Mouse (Mus musculus): ENCODE results near the gene Clic3. TPM values are rescaled to one million over a fixed set of nuclear protein-coding genes. Genes with fewer than 3 reads are reported as not detected.

The Clic3 gene
- polyA plus RNA-seq (2012; rRNA removed) = 1.8 and 2.3 TPM in 2 replicates

DNA sequence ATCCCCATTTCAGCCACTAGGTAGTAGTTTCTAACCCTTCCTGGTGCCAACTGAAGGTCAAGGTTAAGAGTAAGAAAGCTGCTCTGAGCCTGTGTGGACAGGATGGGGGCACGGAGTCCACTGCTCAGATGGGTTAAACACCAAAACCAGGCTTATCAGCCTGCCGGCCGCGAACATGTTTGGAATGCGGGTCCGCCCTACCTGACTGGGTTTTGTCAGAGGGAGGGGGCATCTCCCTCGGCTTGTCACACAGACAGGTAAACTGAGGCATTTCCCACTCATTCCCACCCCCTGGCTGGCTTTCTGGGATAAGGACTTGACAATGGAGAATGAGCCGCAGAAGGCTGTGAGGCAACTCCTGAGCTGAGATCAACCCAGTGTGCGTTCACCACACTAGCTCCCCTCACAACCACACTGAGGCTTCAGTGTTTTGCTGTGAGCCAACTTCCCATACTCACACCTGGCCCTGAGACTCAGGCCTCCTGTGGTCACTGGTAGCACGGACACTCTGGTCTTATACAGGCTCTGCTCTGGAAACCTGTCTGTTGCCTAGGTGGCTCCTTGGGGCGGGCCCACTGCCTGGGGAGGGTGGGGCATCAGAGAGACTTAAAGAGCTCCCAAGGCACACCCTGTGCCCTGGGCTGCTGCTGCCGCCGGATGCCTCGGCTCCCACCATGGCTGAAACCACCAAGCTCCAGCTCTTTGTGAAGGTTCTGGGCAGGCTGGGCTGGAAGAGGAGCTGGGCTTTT, at the start of gene Clic3:
TSS of gene Clic3 (plus strand) at position 634 of the 749 bp plus-strand sequence.

DNA sequence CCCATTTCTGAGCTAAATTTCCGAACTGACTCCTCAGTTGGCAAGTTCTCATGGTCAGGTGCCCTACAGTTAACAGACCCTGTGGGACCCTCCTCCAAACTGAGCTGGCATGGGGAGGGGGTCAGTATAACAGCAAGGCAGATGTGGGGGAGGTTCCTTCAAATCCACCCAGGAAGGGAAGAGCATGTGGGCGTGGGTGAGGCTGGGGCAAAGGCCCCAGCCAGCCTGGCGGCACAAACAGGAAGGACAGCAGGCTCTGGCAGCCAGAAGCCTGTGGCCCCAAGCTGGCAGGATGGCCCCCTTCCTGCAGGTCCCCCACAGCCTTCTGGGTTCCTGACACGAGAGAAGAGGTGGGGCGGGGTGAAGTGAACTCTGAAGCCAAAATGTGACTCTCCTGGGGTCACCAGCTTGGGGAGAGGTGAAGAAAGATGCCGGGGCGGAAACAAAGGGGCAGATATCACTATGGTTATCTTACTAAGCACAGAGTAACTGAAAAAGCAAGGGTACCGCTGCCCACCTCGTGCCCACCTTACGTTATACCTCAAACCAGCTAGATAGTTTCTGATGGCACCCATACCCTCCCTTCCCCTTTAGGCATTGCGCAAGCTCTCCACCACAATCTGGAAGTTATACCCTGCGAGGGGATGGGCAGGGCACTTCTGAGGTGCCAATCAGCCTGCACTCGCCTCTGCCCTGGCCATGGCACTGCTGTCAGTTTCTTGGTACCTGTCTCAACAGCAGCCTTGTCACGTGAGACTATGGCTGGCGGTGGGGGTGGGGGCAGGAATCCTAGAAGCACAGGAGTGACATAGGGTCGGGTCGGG, 33.8 kb upstream of the Clic3 start, which contains the start of gene Fut7:
TSS of gene Fut7 (plus strand) at position 681 of the 824 bp plus-strand sequence.

DNA sequence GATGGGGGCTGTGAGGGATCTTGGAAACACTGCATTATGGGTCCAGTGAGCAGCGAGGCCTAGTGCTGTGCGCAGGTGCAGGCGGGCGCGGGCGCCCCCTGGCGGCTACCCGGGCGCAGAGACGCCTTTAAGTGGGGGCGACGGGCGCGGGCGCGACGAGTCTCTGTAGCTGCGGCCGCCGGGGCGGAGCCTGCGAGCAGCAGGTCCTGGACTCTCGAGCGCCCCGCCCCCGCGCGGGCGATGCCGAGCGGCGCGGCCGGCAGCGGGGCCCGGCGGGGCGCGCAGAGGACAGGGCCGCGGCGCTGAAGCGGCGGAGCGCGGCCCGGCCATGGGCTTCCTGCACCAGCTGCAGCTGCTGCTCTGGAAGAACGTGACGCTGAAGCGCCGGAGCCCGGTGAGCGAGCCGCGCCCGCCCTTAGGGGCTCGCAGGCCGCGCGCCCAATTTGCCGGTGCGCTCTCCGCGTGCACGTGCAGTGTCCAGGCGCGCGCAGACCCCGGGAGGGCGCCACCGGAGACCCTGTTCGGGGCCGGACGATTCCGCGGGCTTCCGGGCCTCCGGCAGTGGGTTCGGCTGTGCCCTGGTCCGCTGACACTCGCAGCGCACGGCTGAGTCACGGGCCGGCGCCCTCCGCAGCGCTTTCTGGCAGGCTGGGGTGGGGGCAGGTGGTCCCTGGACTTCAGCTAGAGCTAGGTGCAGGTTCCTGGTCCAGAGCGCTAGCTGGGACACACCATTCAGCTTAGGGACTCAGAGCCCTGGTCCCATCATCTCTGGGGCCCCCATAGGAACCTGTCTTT, 28.0 kb upstream of the Clic3 start, which contains the start of gene Abca2:
TSS of gene Abca2 (plus strand) at position 262 of the 795 bp plus-strand sequence.

DNA sequence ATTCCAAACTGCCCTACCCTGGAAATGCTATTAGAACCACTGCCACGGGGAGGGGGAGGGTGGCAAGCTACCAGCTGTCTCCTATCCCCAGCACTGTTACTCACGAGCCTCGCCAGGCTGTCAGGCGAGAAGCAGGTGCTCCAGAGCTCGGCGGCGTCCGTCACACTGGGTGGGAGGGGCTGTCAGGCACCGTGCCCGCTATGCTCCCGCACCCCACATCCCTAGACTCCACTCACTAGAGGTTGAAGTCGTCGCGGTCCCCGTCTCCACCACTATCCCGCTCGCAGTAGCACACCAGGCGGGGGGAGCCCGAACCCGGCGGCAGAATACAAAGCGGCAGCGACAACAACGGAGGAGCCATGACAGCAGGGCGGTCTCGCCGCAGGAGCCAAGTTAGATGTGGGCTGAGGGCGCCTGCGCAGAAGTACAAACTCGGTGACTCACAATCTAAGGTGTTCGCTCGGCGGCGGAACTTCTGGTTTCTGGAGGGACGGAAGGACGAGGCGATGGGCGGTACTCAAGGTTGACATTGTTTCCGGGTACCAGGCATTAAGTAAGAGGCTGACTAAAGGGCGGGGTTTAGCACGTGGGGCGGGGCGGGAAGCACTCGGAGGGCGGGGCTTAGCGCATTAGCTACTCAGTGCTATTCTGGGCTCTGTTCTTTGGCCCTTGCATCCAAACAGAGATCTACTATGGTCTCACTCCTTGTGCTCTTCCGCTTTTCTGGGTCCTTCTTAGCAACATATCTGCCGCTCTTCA, 4.1 kb downstream of the Clic3 start, which contains the start of gene Paxx:
TSS of gene Paxx (minus strand) at position 544 of the 759 bp plus-strand sequence.

DNA sequence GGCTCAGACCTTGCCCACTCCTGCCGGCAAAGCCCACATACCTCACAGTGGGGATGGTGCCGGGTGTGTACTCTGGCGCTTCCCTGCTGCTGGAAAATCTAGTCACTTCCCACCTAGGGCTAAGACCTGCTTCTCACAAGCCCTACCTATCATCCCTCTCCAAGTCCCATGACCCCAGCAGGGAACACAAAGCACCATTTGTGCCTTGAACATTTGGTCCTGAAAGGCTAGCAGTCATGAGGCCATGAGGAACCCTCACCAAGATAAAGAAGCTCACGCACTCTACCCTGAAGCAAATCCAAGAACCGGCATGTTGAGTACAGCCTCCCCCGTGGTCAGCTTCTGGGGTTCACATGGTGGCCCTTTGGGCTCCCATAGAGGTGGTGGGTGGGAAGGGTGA, 13.3 kb downstream of the Clic3 start, which contains the start of gene Ptgds:
TSS of gene Ptgds (minus strand) at position 78 of the 400 bp plus-strand sequence.

DNA sequence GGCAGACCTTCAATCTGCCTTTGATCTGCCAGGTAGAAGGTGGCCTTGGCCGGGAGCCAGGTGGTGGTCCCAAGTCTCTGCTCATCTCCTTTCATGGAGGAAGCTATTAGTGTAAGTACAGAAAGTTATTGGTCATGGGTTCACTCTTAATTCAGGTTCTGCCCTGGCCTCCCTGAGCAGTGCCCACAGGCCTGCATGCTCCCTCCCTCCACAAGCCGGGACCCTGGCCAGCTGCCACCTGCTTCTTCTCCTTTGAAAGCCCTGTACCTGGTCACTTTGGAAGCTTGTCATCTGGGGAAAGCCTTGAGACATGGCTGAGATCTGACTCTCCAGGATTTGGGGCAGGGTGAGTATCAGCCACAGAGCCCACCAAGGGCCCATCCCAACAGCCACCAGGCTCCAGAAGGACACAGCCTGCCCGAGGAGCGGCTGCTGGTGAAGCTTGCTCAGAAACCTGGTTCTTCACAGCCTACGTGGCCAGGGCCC, 36.9 kb downstream of the Clic3 start, which contains the start of gene Lcn12:
TSS of gene Lcn12 (minus strand) at position 436 of the 486 bp plus-strand sequence.

DNA sequence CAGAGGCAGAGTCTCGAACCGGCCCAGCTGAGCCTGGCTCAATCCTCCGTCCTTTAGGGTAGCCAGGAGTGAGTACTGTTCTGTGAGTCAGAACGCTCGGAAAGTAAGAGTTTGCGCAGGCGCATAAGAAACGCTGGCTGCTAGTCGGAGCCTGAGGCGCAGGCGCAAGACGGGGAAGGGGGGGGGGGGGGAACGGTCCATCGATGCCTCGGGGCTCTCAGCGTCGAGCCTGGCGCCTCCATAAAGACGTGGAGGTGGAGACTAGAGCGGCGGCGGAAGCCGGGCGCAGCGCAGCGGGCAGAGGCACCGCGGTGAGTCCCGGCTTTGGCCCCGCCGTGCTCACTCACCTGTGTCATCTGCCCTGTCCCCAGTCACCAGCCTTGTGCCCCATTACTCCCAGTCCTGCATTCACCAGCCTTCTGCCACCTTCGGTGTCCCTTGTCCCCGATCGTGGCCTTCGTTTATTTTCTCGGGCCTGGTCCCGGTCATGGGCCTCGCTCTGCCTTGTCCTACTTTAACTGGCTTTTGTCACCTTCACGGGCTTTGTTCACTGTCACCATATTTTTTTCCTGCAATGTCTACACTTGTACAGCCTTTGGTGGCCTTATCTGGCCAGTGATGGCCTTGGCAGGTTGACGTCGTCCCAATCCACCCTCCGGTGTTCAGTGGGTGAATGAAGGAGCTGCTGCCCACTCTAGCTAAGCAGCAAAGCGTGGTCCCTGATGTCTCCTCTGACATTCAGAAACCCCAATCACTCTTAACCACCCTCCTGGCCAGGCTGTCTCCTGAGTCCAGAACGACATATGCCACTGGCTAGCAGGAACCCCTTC, 44.2 kb downstream of the Clic3 start, which contains the start of gene Fbxw5:
TSS of gene Fbxw5 (plus strand) at position 175 of the 830 bp plus-strand sequence.

DNA sequence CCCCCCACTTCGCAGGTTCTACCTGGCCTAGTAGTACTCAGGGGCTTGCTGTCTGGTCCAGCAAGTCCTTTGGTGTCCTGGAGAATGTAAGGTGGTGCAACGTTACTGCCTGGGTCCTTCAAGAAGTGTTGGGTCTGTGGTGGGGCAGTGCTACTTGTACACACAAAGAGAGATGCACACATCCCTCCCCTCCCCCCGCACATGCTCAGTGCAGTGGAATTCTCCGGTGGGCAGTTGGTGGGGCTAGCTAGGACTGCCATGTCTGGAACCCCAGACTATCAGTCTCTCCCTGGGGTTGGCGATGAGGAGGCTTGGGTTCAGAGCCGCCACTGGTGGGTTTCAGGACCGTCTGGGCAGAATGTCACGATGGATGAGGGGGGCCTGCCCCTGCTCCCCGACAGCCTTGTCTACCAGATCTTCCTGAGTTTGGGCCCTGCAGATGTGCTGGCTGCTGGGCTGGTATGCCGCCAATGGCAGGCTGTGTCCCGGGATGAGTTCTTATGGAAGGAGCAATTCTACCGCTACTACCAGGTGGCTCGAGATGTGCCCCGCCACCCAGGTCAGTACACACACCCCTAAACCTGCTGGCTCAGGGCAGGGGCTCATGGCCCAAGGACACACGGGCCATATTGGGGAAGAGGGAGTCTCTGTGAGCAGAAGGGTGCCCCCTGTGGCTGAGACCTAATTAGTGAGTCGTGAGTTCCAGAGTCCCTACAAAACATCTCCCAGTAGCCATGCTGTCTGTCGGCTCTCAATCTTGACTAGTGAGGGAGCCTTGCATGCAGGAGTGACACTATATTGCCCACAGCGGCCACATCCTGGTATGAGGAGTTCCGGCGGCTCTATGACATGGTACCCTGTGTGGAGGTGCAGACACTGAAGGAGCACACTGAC, 45.2 kb downstream of the Clic3 start, which contains the start of gene C8g:
TSS of gene C8g (minus strand) at position 127 of the 894 bp plus-strand sequence.

Other genes with a start within 250 kb of the Clic3 start
- gene Nelfb, start 245.3 kb upstream of the Clic3 start, polyA plus RNA-seq (2012; rRNA removed) = 17.8 and 19.8 TPM in 2 replicates
- not detected in 2 replicates for gene Stpg3, start 242.2 kb upstream of the Clic3 start, polyA plus RNA-seq (2012; rRNA removed)
- not detected in 2 replicates for gene Fam166a, start 238.1 kb upstream of the Clic3 start, polyA plus RNA-seq (2012; rRNA removed)
- 344 and 395 TPM in 2 replicates for gene Tubb4b, start 232.1 kb upstream of the Clic3 start, polyA plus RNA-seq (2012; rRNA removed)
- gene Slc34a3, start 222.5 kb upstream of the Clic3 start, polyA plus RNA-seq (2012; rRNA removed) = 0.05 TPM in 1 of 2 replicates, not detected in the other
- 0.02 TPM in 1 of 2 replicates, not detected in the other for gene Rnf224, start 220.1 kb upstream of the Clic3 start, polyA plus RNA-seq (2012; rRNA removed)
- gene Rnf208, start 214.6 kb upstream of the Clic3 start, polyA plus RNA-seq (2012; rRNA removed) = 0.78 TPM in 2 replicates
- not detected in 2 replicates for gene Cysrt1, start 214.4 kb upstream of the Clic3 start, polyA plus RNA-seq (2012; rRNA removed)
- 4.5 and 4.6 TPM in 2 replicates for gene AL732309.1, start 210.0 kb upstream of the Clic3 start, polyA plus RNA-seq (2012; rRNA removed)
- gene Tmem203, start 201.4 kb upstream of the Clic3 start, polyA plus RNA-seq (2012; rRNA removed) = 12.7 and 14.9 TPM in 2 replicates
- 2.4 and 3.4 TPM in 2 replicates for gene Tprn, start 194.2 kb upstream of the Clic3 start, polyA plus RNA-seq (2012; rRNA removed)
- 48.3 and 51.8 TPM in 2 replicates for gene Ssna1, start 184.4 kb upstream of the Clic3 start, polyA plus RNA-seq (2012; rRNA removed)
- 19.6 and 21.3 TPM in 2 replicates for gene Anapc2, start 184.4 kb upstream of the Clic3 start, polyA plus RNA-seq (2012; rRNA removed)
- not detected in 2 replicates for gene Tmem210, start 168.7 kb upstream of the Clic3 start, polyA plus RNA-seq (2012; rRNA removed)
- gene Lrrc26, start 166.9 kb upstream of the Clic3 start, polyA plus RNA-seq (2012; rRNA removed) = 0.05 TPM in 1 of 2 replicates, not detected in the other
- gene Grin1, start 137.7 kb upstream of the Clic3 start, polyA plus RNA-seq (2012; rRNA removed) = 0.01 TPM in 1 of 2 replicates, not detected in the other
- gene Man1b1, start 124.5 kb upstream of the Clic3 start, polyA plus RNA-seq (2012; rRNA removed) = 5.0 and 5.1 TPM in 2 replicates
- gene Dpp7, start 100.5 kb upstream of the Clic3 start, polyA plus RNA-seq (2012; rRNA removed) = 16.5 and 17.1 TPM in 2 replicates
- 7.3 and 8.2 TPM in 2 replicates for gene Uap1l1, start 91.2 kb upstream of the Clic3 start, polyA plus RNA-seq (2012; rRNA removed)
- 8.4 and 10.1 TPM in 2 replicates for gene Sapcd2, start 84.5 kb upstream of the Clic3 start, polyA plus RNA-seq (2012; rRNA removed)
- 6.0 and 7.2 TPM in 2 replicates for gene Entpd2, start 61.0 kb upstream of the Clic3 start, polyA plus RNA-seq (2012; rRNA removed)
- 6.9 and 7.6 TPM in 2 replicates for gene Npdc1, start 57.5 kb upstream of the Clic3 start, polyA plus RNA-seq (2012; rRNA removed)
- gene Fut7, start 33.6 kb upstream of the Clic3 start, polyA plus RNA-seq (2012; rRNA removed) = 0.87 and 0.96 TPM in 2 replicates
- gene Abca2, start 28.1 kb upstream of the Clic3 start, polyA plus RNA-seq (2012; rRNA removed) = 2.1 and 2.4 TPM in 2 replicates
- gene Paxx, start 4.3 kb downstream of the Clic3 start, polyA plus RNA-seq (2012; rRNA removed) = 12.5 and 13.0 TPM in 2 replicates
- gene Ptgds, start 13.2 kb downstream of the Clic3 start, polyA plus RNA-seq (2012; rRNA removed) = 0.68 and 0.72 TPM in 2 replicates
- not detected in 2 replicates for gene Lcn12, start 37.1 kb downstream of the Clic3 start, polyA plus RNA-seq (2012; rRNA removed)
- 4.7 and 5.0 TPM in 2 replicates for gene Fbxw5, start 43.9 kb downstream of the Clic3 start, polyA plus RNA-seq (2012; rRNA removed)
- gene C8g, start 44.9 kb downstream of the Clic3 start, polyA plus RNA-seq (2012; rRNA removed) = 91.0 TPM in 2 replicates
- 5.9 and 6.6 TPM in 2 replicates for gene Traf2, start 90.1 kb downstream of the Clic3 start, polyA plus RNA-seq (2012; rRNA removed)
- 102 and 106 TPM in 2 replicates for gene Edf1, start 101.0 kb downstream of the Clic3 start, polyA plus RNA-seq (2012; rRNA removed)
- gene Mamdc4, start 118.0 kb downstream of the Clic3 start, polyA plus RNA-seq (2012; rRNA removed) = 0.99 and 2.5 TPM in 2 replicates
- 33.1 and 38.3 TPM in 2 replicates for gene Phpt1, start 118.4 kb downstream of the Clic3 start, polyA plus RNA-seq (2012; rRNA removed)
- 0.05 and 0.13 TPM in 2 replicates for gene Ajm1, start 124.9 kb downstream of the Clic3 start, polyA plus RNA-seq (2012; rRNA removed)
- 17.2 and 22.1 TPM in 2 replicates for gene Rabl6, start 151.7 kb downstream of the Clic3 start, polyA plus RNA-seq (2012; rRNA removed)
- gene Ccdc183, start 160.8 kb downstream of the Clic3 start, polyA plus RNA-seq (2012; rRNA removed) = not detected in 2 replicates
- 23.0 and 24.3 TPM in 2 replicates for gene Tmem141, start 165.2 kb downstream of the Clic3 start, polyA plus RNA-seq (2012; rRNA removed)
- 84.3 and 88.2 TPM in 2 replicates for gene Fcna, start 171.2 kb downstream of the Clic3 start, polyA plus RNA-seq (2012; rRNA removed)
- gene Lcn8, start 196.3 kb downstream of the Clic3 start, polyA plus RNA-seq (2012; rRNA removed) = not detected in 2 replicates
- gene Lcn5, start 201.1 kb downstream of the Clic3 start, polyA plus RNA-seq (2012; rRNA removed) = not detected in 2 replicates
- gene Lcn6, start 219.9 kb downstream of the Clic3 start, polyA plus RNA-seq (2012; rRNA removed) = not detected in 2 replicates
- gene Lcn10, start 225.9 kb downstream of the Clic3 start, polyA plus RNA-seq (2012; rRNA removed) = not detected in 2 replicates
- gene Obp2a, start 243.2 kb downstream of the Clic3 start, polyA plus RNA-seq (2012; rRNA removed) = not detected in 2 replicates
- 4.9 and 5.3 TPM in 2 replicates for gene Bmyc, start 249.9 kb downstream of the Clic3 start, polyA plus RNA-seq (2012; rRNA removed)

Measured in liver, embryonic 18 days (tissue).